In genomic region chr3:146598411-146598810, GRCm38 (mm10) we compare ENCODE assay signal across 28 mouse cellular contexts. TPM values are rescaled to one million over a fixed set of nuclear protein-coding genes. Genes with fewer than 3 reads are reported as not detected.
DNase-seq lines count a peak whose midpoint lies in the region; ATAC-seq and TF ChIP-seq lines count a peak whose summit lies in the region.
"Had no signal": no experiment of that assay in that cellular context is flagged by ENCODE, and none has a peak within 500 bp of the region (broad histone marks: within the 10 kb centered on the region; RNA-seq: fewer than 3 reads in every experiment).

No protein-coding gene starts in this region.

- H3K4me3 ChIP-seq in layer of hippocampus, adult 2 months, result peak overlapping the region; percentile 17; the same call in 1 of the 2 replicates
- no peak overlapping the region for H3K4me3 ChIP-seq in lung, embryonic 14.5 days (ENCODE audit: low read depth, low read length)
- H3K4me3 ChIP-seq: embryonic facial prominence, embryonic 12.5 days; hindbrain, embryonic 13.5 days; limb, embryonic 12.5 days; midbrain, embryonic 12.5 days; myocyte; neural tube, embryonic 15.5 days; stomach, embryonic 15.5 days had no signal

- no peak for ATAC-seq in lung, embryonic 14.5 days (ENCODE audit: insufficient read depth)
- ATAC-seq in erythroblast, adult 5-6 weeks (replicated peaks; ENCODE audit: low FRiP score, poor library complexity, severe bottlenecking), result no peak
- ATAC-seq: activated CD4-positive, CD25-positive, alpha-beta regulatory T cell, adult 4 months; forebrain, postnatal 0 days; Patski had no signal

- no peak for TF ChIP-seq CTCF in layer of hippocampus, adult 2 months (conservative IDR thresholded peaks at IDR 0.05)
- no peak for TF ChIP-seq CTCF in lung, embryonic 14.5 days (IDR thresholded peaks at IDR 0.05; ENCODE audit: low read depth)

- no peaks in the 10 kb centered on the region for H3K4me1 ChIP-seq in lung, embryonic 14.5 days (ENCODE audit: insufficient read depth)
- H3K4me1 ChIP-seq: embryonic facial prominence, embryonic 12.5 days; hindbrain, embryonic 13.5 days; limb, embryonic 12.5 days; midbrain, embryonic 12.5 days; neural tube, embryonic 15.5 days had no signal

- peak overlapping the region; percentile 73 for H3K27ac ChIP-seq in layer of hippocampus, adult 2 months
- H3K27ac ChIP-seq in lung, embryonic 14.5 days (ENCODE audit: low read depth), result no peak overlapping the region
- H3K27ac ChIP-seq: embryonic facial prominence, embryonic 12.5 days; hindbrain, embryonic 13.5 days; limb, embryonic 12.5 days; midbrain, embryonic 12.5 days; neural tube, embryonic 15.5 days; stomach, embryonic 15.5 days had no signal

- no peaks in the 10 kb centered on the region for H3K27me3 ChIP-seq in lung, embryonic 14.5 days (ENCODE audit: insufficient read depth, low read length)
- H3K27me3 ChIP-seq: embryonic facial prominence, embryonic 12.5 days; hindbrain, embryonic 13.5 days; limb, embryonic 12.5 days; midbrain, embryonic 12.5 days; neural tube, embryonic 15.5 days; Patski; stomach, embryonic 15.5 days had no signal

- no peaks in the 10 kb centered on the region for H3K36me3 ChIP-seq in lung, embryonic 14.5 days (ENCODE audit: insufficient read depth)
- H3K36me3 ChIP-seq: embryonic facial prominence, embryonic 12.5 days; hindbrain, embryonic 13.5 days; limb, embryonic 12.5 days; midbrain, embryonic 12.5 days; neural tube, embryonic 15.5 days; stomach, embryonic 15.5 days had no signal

- peak; percentile 53 to 56 for DNase-seq in layer of hippocampus, adult 2 months (ENCODE audit: low spot score in 2 of 2)
- no peak for DNase-seq in layer of hippocampus, postnatal 25 days (ENCODE audit: extremely low spot score in 1 of 2, low spot score in 1 of 2)
- DNase-seq in lung, embryonic 14.5 days, result peak; percentile 39
- no peak for DNase-seq in lung, postnatal 14 days
- peak; percentile 40 to 43 for DNase-seq in layer of hippocampus, adult 8-10 months (ENCODE audit: low spot score in 2 of 2)
- peak; percentile 27 for DNase-seq in lung, postnatal 10 days
- DNase-seq in spleen, adult 12 weeks (ENCODE audit: low spot score), result no peak
- DNase-seq: adrenal gland, postnatal 14 days; cerebellum, adult 2 months; forebrain, postnatal 0 days; gastrocnemius, postnatal 25 days; heart, postnatal 14 days; kidney, adult 9 months; kidney, postnatal 4 days had no signal

- WGBS in lung, embryonic 14.5 days, result 41% methylated on average over 6 of the region's 6 CpGs

- H3K4me2 ChIP-seq in lung, embryonic 14.5 days, result no peak overlapping the region; the same call in 1 of the 2 replicates
- H3K4me2 ChIP-seq: embryonic facial prominence, embryonic 12.5 days; heart, embryonic 11.5 days; hindbrain, embryonic 13.5 days; limb, embryonic 12.5 days; midbrain, embryonic 12.5 days; neural tube, embryonic 15.5 days; stomach, embryonic 15.5 days had no signal

- H3K9me3 ChIP-seq in lung, embryonic 14.5 days (ENCODE audit: low read depth, low read length), result no peaks in the 10 kb centered on the region
- H3K9me3 ChIP-seq: embryonic facial prominence, embryonic 12.5 days; hindbrain, embryonic 13.5 days; limb, embryonic 12.5 days; midbrain, embryonic 12.5 days; neural tube, embryonic 15.5 days; stomach, embryonic 15.5 days had no signal

- H3K9ac ChIP-seq in lung, embryonic 14.5 days, result no peak overlapping the region
- H3K9ac ChIP-seq: embryonic facial prominence, embryonic 12.5 days; forebrain, postnatal 0 days; hindbrain, embryonic 13.5 days; limb, embryonic 12.5 days; midbrain, embryonic 12.5 days; neural tube, embryonic 15.5 days; stomach, embryonic 15.5 days had no signal

RNA-seq across cellular contexts. Expression of gene Dnase2b, which starts 17.0 kb away (rescaled TPM):
- not detected for total RNA-seq in layer of hippocampus, adult 2 months (2021)
- not detected for total RNA-seq in layer of hippocampus, postnatal 25 days (2021)
- polyA plus RNA-seq in lung, embryonic 14.5 days (2014; fragmentation: Nextera tagmentation; extraction: Ambion mirVana), result not detected in 2 replicates
- not detected for total RNA-seq in layer of hippocampus, adult 8-10 months (2022)
- total RNA-seq in erythroblast, adult 5-6 weeks (2015; ENCODE audit: low replicate concordance), result not detected in 2 replicates
- total RNA-seq in erythroblast, adult 5-6 weeks (2017; ENCODE audit: low replicate concordance), result not detected in 2 replicates
- total RNA-seq: forebrain, postnatal 0 days; gastrocnemius, postnatal 25 days; heart, postnatal 14 days had no signal
- polyA plus RNA-seq: activated CD4-positive, CD25-positive, alpha-beta regulatory T cell, adult 4 months; C2C12; cerebellum, adult 2 months; embryonic facial prominence, embryonic 12.5 days; forebrain, postnatal 0 days; heart, embryonic 11.5 days; hindbrain, embryonic 13.5 days; intestine, embryonic 14.5 days; limb, embryonic 12.5 days; midbrain, embryonic 12.5 days; myocyte; neural tube, embryonic 15.5 days; spleen, adult 2 months had no signal

RNA-seq across cellular contexts. Expression of gene Uox, which starts 28.2 kb away (rescaled TPM):
- total RNA-seq in layer of hippocampus, adult 2 months (2021), result under 1 TPM in 1 of 2 experiments, not detected in 1; 0.44 TPM
- total RNA-seq in layer of hippocampus, postnatal 25 days (2021), result not detected
- not detected in 2 replicates for polyA plus RNA-seq in lung, embryonic 14.5 days (2014; fragmentation: Nextera tagmentation; extraction: Ambion mirVana)
- total RNA-seq in layer of hippocampus, adult 8-10 months (2022), result under 1 TPM; 0.13 to 0.89 (median 0.24) TPM
- not detected in 2 replicates for total RNA-seq in erythroblast, adult 5-6 weeks (2015; ENCODE audit: low replicate concordance)
- total RNA-seq in erythroblast, adult 5-6 weeks (2017; ENCODE audit: low replicate concordance), result 0.14 TPM in 1 of 2 replicates, not detected in the other
- total RNA-seq: gastrocnemius, postnatal 25 days; heart, postnatal 14 days had no signal
- polyA plus RNA-seq: activated CD4-positive, CD25-positive, alpha-beta regulatory T cell, adult 4 months; C2C12; embryonic facial prominence, embryonic 12.5 days; heart, embryonic 11.5 days; hindbrain, embryonic 13.5 days; intestine, embryonic 14.5 days; limb, embryonic 12.5 days; midbrain, embryonic 12.5 days; myocyte; neural tube, embryonic 15.5 days; spleen, adult 2 months had no signal

RNA-seq across cellular contexts. Expression of gene 4930503B20Rik, which starts 52.7 kb away (rescaled TPM):
- total RNA-seq in layer of hippocampus, adult 2 months (2021), result not detected
- total RNA-seq in layer of hippocampus, postnatal 25 days (2021), result not detected
- not detected in 2 replicates for polyA plus RNA-seq in lung, embryonic 14.5 days (2014; fragmentation: Nextera tagmentation; extraction: Ambion mirVana)
- total RNA-seq in layer of hippocampus, adult 8-10 months (2022), result under 1 TPM in 1 of 4 experiments, not detected in 3; 0.22 TPM
- not detected in 2 replicates for total RNA-seq in erythroblast, adult 5-6 weeks (2015; ENCODE audit: low replicate concordance)
- not detected in 2 replicates for total RNA-seq in erythroblast, adult 5-6 weeks (2017; ENCODE audit: low replicate concordance)
- total RNA-seq: adrenal gland, postnatal 14 days; forebrain, postnatal 0 days; gastrocnemius, postnatal 25 days had no signal
- polyA plus RNA-seq: activated CD4-positive, CD25-positive, alpha-beta regulatory T cell, adult 4 months; C2C12; cerebellum, adult 2 months; embryonic facial prominence, embryonic 12.5 days; heart, embryonic 11.5 days; hindbrain, embryonic 13.5 days; intestine, embryonic 14.5 days; limb, embryonic 12.5 days; midbrain, embryonic 12.5 days; myocyte; neural tube, embryonic 15.5 days; spleen, adult 2 months; stomach, embryonic 15.5 days had no signal

Comparison
In these comparisons a context has a peak if more than half of its experiments do, and no peak if none do; other contexts are left out.
1. DNase-seq: peak in layer of hippocampus, adult 2 months (2 of 2), lung, embryonic 14.5 days (single experiment), layer of hippocampus, adult 8-10 months (2 of 2) and lung, postnatal 10 days (single experiment); none in layer of hippocampus, postnatal 25 days (0 of 2), lung, postnatal 14 days (single experiment) and spleen, adult 12 weeks (single experiment).